Mouse (Mus musculus): ENCODE data around the gene Cwc25.

The Cwc25 gene

DNA sequence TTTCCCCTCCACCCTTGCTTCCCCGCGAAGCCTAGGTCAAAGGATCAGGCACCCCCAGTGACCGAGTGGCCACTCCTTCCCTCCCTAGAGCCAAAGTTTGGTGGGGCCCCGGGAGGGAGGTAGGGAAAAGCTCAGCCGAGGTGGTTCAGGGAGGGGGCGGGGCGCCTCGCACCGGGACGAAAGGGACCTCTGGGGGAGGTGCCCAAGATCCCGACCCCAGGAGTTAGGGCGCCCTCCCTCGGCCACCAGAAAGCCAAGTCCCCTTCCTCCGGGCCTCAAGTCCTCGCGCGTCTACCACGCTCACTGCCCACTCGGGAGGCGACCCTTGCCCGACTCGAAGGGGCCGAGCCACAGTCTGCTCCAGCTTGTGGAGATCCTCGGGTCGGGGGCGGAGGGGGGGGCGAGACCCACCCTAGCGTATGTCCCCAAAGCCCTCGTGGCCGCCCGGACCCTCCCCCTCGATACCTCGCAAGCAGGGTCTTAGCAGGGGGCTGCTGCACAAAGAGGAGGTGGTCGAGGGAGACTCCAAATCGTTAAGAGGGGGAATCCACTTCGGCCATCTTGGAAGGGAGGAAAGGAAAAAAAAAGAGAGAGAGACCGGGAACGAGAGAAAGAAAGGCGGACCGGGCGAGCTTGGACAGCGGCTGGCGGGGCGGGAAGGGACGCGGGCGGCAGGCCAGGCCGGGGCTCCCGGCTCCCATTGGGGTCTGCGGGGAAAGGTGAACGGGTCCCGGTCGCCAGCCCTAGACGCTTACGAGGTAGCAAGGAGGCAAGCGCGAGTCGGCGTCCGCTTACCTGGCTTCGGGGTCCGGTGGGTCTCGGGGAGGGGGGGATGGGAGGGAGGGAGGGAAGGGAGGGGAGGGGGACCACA, 67.4 kb downstream of the Cwc25 start:
- DNase-seq (ENCODE audit: low read depth), result peak; percentile 57

- no peak for DNase-seq (ENCODE audit: low read depth)
Measured at GRCm38 (mm10) chr11:97697891-97698529, 68.3 kb downstream of the Cwc25 start.

DNA sequence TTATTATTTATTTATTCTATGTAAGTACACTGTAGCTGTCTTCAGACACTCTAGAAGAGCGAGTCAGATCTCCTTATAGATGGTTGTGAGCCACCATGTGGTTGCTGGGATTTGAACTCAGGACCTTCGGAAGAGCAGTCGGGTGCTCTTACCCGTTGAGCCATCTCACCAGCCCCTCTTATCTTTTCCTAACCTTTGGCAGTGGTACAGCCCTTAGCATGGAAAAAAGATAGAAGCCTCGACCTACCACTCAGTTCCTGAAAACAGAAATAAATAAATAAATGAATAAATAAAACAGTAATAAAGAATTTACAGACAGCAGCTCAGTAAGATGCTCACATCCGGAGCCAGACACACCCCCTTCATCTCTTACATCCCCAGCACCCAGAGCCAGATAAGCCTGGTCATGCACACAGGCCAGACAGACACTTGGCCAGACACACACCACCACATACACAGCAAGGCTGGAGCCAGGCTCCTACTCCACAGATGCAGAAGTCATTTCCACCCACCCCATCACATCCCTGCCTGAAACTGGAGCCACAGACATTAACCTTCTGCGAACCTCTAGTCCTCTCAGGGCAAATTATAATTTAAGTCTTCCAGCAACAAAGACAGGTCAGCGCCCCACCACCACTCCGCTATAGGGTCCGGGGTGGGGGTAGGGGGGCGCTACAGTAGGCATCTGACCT, 69.0 kb downstream of the Cwc25 start:
- DNase-seq (ENCODE audit: low read depth), result no peak

- no peak for DNase-seq (ENCODE audit: low read depth)
Measured at GRCm38 (mm10) chr11:97696669-97697068, 69.7 kb downstream of the Cwc25 start.

- no peak for DNase-seq (ENCODE audit: low read depth)
Measured at GRCm38 (mm10) chr11:97695712-97696401, 70.5 kb downstream of the Cwc25 start.

Measured in induced T-regulatory cell, adult 2 months (primary cell).